22 mouse cellular contexts compared by ENCODE assay signal in the genomic region with DNA sequence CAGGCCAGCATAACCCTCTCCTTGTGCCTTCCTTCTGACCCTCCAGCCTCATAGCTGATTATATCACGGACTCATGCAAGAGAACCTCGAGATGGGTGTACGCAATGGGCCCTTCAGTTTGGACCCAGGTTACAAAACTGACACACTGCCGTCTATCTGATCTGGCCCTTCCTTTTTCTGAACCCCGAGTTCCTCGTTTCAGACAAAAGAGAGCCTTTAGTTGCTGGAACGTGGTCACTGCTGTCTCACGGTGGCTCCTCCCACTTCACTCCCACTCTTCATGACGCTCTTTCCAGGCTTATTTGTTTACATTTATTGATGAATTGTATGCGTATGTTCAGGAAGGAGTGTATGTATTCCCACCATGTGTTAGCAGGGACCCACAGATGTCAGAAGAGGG. TPM values are rescaled to one million over a fixed set of nuclear protein-coding genes. Genes with fewer than 3 reads are reported as not detected.
A peak's percentile ranks its signal among the peaks of the same experiment; 100 is the strongest.
DNase-seq lines count a peak whose midpoint lies in the region; ATAC-seq and TF ChIP-seq lines count a peak whose summit lies in the region.
"Had no signal": no experiment of that assay in that cellular context is flagged by ENCODE, and none has a peak within 500 bp of the region (broad histone marks: within the 10 kb centered on the region; RNA-seq: fewer than 3 reads in every experiment).

No protein-coding gene starts in this region.

- no peaks in the 10 kb centered on the region for H3K4me1 ChIP-seq in lung, postnatal 0 days (ENCODE audit: insufficient read depth, low read depth, low read length)
- no peaks in the 10 kb centered on the region; the same call in 1 of the 2 replicates for H3K4me1 ChIP-seq in bone marrow, adult 2 months (ENCODE audit: control insufficient read depth, insufficient read depth, low read length)
- H3K4me1 ChIP-seq in small intestine, adult 2 months (ENCODE audit: control insufficient read depth, insufficient read depth, insufficient read length, low read length), result no peaks in the 10 kb centered on the region
- H3K4me1 ChIP-seq: embryonic facial prominence, embryonic 15.5 days; hindbrain, embryonic 12.5 days; limb, embryonic 10.5 days had no signal

- H3K27me3 ChIP-seq in lung, postnatal 0 days (replicated peaks; ENCODE audit: insufficient read depth, low read length), result no peaks in the 10 kb centered on the region
- no peaks in the 10 kb centered on the region for H3K27me3 ChIP-seq in small intestine, adult 2 months (ENCODE audit: control insufficient read depth, insufficient read depth, low read length)
- H3K27me3 ChIP-seq: embryonic facial prominence, embryonic 15.5 days; heart, embryonic 13.5 days; hindbrain, embryonic 12.5 days; Patski had no signal

- TF ChIP-seq POLR2A in bone marrow, adult 2 months (IDR thresholded peaks at IDR 0.05; ENCODE audit: borderline replicate concordance, control insufficient read depth, low read depth, low read length), result no peak
- no peak for TF ChIP-seq POLR2A in small intestine, adult 2 months (IDR thresholded peaks at IDR 0.05; ENCODE audit: low read depth, low read length)

- intact Hi-C loops in left cerebral cortex, postnatal 10 days (cut with DNase I), result no loop called here

- DNase-seq in lung, postnatal 0 days (ENCODE audit: low spot score), result peak; percentile 31
- DNase-seq in lung, postnatal 14 days, result no peak
- no peak for DNase-seq in adrenal gland, adult 2 months
- no peak for DNase-seq in left cerebral cortex, postnatal 10 days (ENCODE audit: extremely low spot score in 1 of 2, low spot score in 2 of 2)
- DNase-seq: cerebellum, adult 2 months; cerebellum, postnatal 36 days; gastrocnemius, postnatal 10 days; heart, adult 18-20 months; heart, postnatal 14 days; kidney, adult 18-20 months; right cerebral cortex, postnatal 14 days; spleen, adult 18-20 months had no signal

- no peaks in the 10 kb centered on the region for H3K79me2 ChIP-seq in macrophage (ENCODE audit: inconsistent target)

- H3K27ac ChIP-seq in lung, postnatal 0 days (ENCODE audit: low read length), result no peak overlapping the region
- peak overlapping the region; percentile 70 for H3K27ac ChIP-seq in bone marrow, adult 2 months (ENCODE audit: control insufficient read depth, insufficient read depth, low read depth, low read length, poor library complexity)
- 0 out of 2 replicates have a peak overlapping the region, but pooled peaks have one; percentile 2 for H3K27ac ChIP-seq in macrophage
- peak overlapping the region; percentile 2; the same call in 1 of the 2 replicates for H3K27ac ChIP-seq in small intestine, adult 2 months (ENCODE audit: insufficient read depth, low read depth, low read length)
- H3K27ac ChIP-seq: embryonic facial prominence, embryonic 15.5 days; heart, embryonic 13.5 days; hindbrain, embryonic 12.5 days; kidney, postnatal 0 days; limb, embryonic 10.5 days had no signal

- H3K4me2 ChIP-seq in lung, postnatal 0 days (replicated peaks; ENCODE audit: low read depth, low read length), result no peak overlapping the region
- H3K4me2 ChIP-seq: embryonic facial prominence, embryonic 15.5 days; heart, embryonic 13.5 days; hindbrain, embryonic 12.5 days had no signal

- no peak overlapping the region for H3K4me3 ChIP-seq in lung, postnatal 0 days (ENCODE audit: low read depth, low read length)
- no peak overlapping the region for H3K4me3 ChIP-seq in bone marrow, adult 2 months (replicated peaks; ENCODE audit: control insufficient read depth, low read depth, low read length)
- no peak overlapping the region for H3K4me3 ChIP-seq in macrophage (ENCODE audit: inconsistent target)
- H3K4me3 ChIP-seq in small intestine, adult 2 months (ENCODE audit: low read depth, low read length), result no peak overlapping the region
- H3K4me3 ChIP-seq: embryonic facial prominence, embryonic 15.5 days; heart, embryonic 13.5 days; hindbrain, embryonic 12.5 days; limb, embryonic 10.5 days had no signal

- H3K36me3 ChIP-seq in lung, postnatal 0 days (ENCODE audit: insufficient read depth, low read length), result no peaks in the 10 kb centered on the region
- H3K36me3 ChIP-seq in macrophage (ENCODE audit: inconsistent target), result no peaks in the 10 kb centered on the region
- H3K36me3 ChIP-seq in small intestine, adult 2 months (ENCODE audit: control insufficient read depth, insufficient read depth, low read length), result no peaks in the 10 kb centered on the region
- H3K36me3 ChIP-seq: embryonic facial prominence, embryonic 15.5 days; heart, embryonic 13.5 days; hindbrain, embryonic 12.5 days; limb, embryonic 10.5 days had no signal

- no peak overlapping the region for H3K9ac ChIP-seq in lung, postnatal 0 days (replicated peaks; ENCODE audit: low read depth)
- H3K9ac ChIP-seq: embryonic facial prominence, embryonic 15.5 days; heart, embryonic 13.5 days; hindbrain, embryonic 12.5 days had no signal

- WGBS in lung, postnatal 0 days, result 39% methylated on average over 10 of the region's 10 CpGs
- 16% methylated on average over 10 of the region's 10 CpGs for WGBS in bone marrow, adult 2 months
- 24% methylated on average over 10 of the region's 10 CpGs for WGBS in macrophage (ENCODE audit: missing documents)
- 23% methylated on average over 10 of the region's 10 CpGs for WGBS in small intestine, adult 2 months

- no peak for TF ChIP-seq EP300 in lung, postnatal 0 days (IDR thresholded peaks at IDR 0.05)

- no peaks in the 10 kb centered on the region for H3K9me3 ChIP-seq in lung, postnatal 0 days (ENCODE audit: low read length)
- H3K9me3 ChIP-seq: embryonic facial prominence, embryonic 15.5 days; heart, embryonic 13.5 days; hindbrain, embryonic 12.5 days; limb, embryonic 10.5 days had no signal

- TF ChIP-seq CTCF in lung, postnatal 0 days (IDR thresholded peaks at IDR 0.05), result no peak
- no peak for TF ChIP-seq CTCF in bone marrow, adult 2 months (IDR thresholded peaks at IDR 0.05; ENCODE audit: control insufficient read depth, insufficient read depth, low read length)
- no peak for TF ChIP-seq CTCF in small intestine, adult 2 months (IDR thresholded peaks at IDR 0.05; ENCODE audit: extremely low read depth, insufficient read length, insufficient replicate concordance, low read depth, low read length)

- ATAC-seq in lung, postnatal 0 days, result no peak
- ATAC-seq: forebrain, embryonic 16.5 days; Patski had no signal

RNA-seq across cellular contexts. Expression of a gene that starts 7.9 kb away (rescaled TPM):
- 110 and 129 TPM in 2 replicates for polyA plus RNA-seq in lung, postnatal 0 days (2015; fragmentation: Nextera tagmentation; extraction: Ambion mirVana)
- 16.0 and 28.6 TPM in 2 replicates for polyA plus RNA-seq in bone marrow, adult 2 months (2011; ENCODE audit: insufficient read depth, insufficient read length, low replicate concordance, missing spikeins)
- 100 to 1,000 TPM in 14 of 26 experiments, 10 to 100 TPM in 12; 24.4 to 393 (median 134) TPM for total RNA-seq in macrophage (2018; cell fraction: chromatin; rRNA removed)
- total RNA-seq in macrophage (2018; cell fraction: cytosol; rRNA removed), result 100 to 1,000 TPM; 131 to 215 (median 167) TPM
- 100 to 1,000 TPM in 12 of 26 experiments, 10 to 100 TPM in 14; 26.9 to 294 (median 90.3) TPM for total RNA-seq in macrophage (2018; cell fraction: nucleus; rRNA removed)
- polyA plus RNA-seq in macrophage (2018), result 148 to 193 TPM (median 166 TPM) in 3 replicates
- 16.6 and 19.2 TPM in 2 replicates for polyA plus RNA-seq in small intestine, adult 2 months (2012; rRNA removed)
- total RNA-seq in adrenal gland, adult 2 months (2021), result 10 to 100 TPM; 49.0 to 58.3 TPM
- polyA plus RNA-seq in adrenal gland, adult 2 months (2012; rRNA removed), result 56.7 and 69.9 TPM in 2 replicates
- total RNA-seq in left cerebral cortex, postnatal 10 days (2021), result 100 to 1,000 TPM; 107 to 112 TPM

RNA-seq across cellular contexts. Expression of a gene that starts 24.9 kb away (rescaled TPM):
- polyA plus RNA-seq in lung, postnatal 0 days (2015; fragmentation: Nextera tagmentation; extraction: Ambion mirVana), result 11.7 and 12.4 TPM in 2 replicates
- 1.5 and 4.4 TPM in 2 replicates for polyA plus RNA-seq in bone marrow, adult 2 months (2011; ENCODE audit: insufficient read depth, insufficient read length, low replicate concordance, missing spikeins)
- 10 to 100 TPM in 11 of 26 experiments, 1 to 10 TPM in 15; 1.3 to 17.8 (median 7.8) TPM for total RNA-seq in macrophage (2018; cell fraction: chromatin; rRNA removed)
- 10 to 100 TPM in 5 of 26 experiments, 1 to 10 TPM in 21; 4.6 to 13.7 (median 8.1) TPM for total RNA-seq in macrophage (2018; cell fraction: cytosol; rRNA removed)
- 10 to 100 TPM in 9 of 26 experiments, 1 to 10 TPM in 16, under 1 TPM in 1; 0.99 to 21.8 (median 8.4) TPM for total RNA-seq in macrophage (2018; cell fraction: nucleus; rRNA removed)
- polyA plus RNA-seq in macrophage (2018), result 5.2 to 11.7 TPM (median 7.6 TPM) in 3 replicates
- 7.9 and 10.9 TPM in 2 replicates for polyA plus RNA-seq in small intestine, adult 2 months (2012; rRNA removed)
- total RNA-seq in adrenal gland, adult 2 months (2021), result 10 to 100 TPM; 10.5 to 16.4 TPM
- 22.0 and 22.3 TPM in 2 replicates for polyA plus RNA-seq in adrenal gland, adult 2 months (2012; rRNA removed)
- 1 to 10 TPM; 5.5 to 6.4 TPM for total RNA-seq in left cerebral cortex, postnatal 10 days (2021)

RNA-seq across cellular contexts. Expression of a gene that starts 26.0 kb away (rescaled TPM):
- polyA plus RNA-seq in lung, postnatal 0 days (2015; fragmentation: Nextera tagmentation; extraction: Ambion mirVana), result 33.2 and 36.7 TPM in 2 replicates
- 12.0 and 21.6 TPM in 2 replicates for polyA plus RNA-seq in bone marrow, adult 2 months (2011; ENCODE audit: insufficient read depth, insufficient read length, low replicate concordance, missing spikeins)
- 10 to 100 TPM; 14.3 to 50.8 (median 34.2) TPM for total RNA-seq in macrophage (2018; cell fraction: chromatin; rRNA removed)
- 10 to 100 TPM; 17.4 to 33.0 (median 29.1) TPM for total RNA-seq in macrophage (2018; cell fraction: cytosol; rRNA removed)
- total RNA-seq in macrophage (2018; cell fraction: nucleus; rRNA removed), result 10 to 100 TPM; 18.4 to 41.1 (median 30.7) TPM
- 21.8 to 25.0 TPM (median 22.9 TPM) in 3 replicates for polyA plus RNA-seq in macrophage (2018)
- 10.9 and 24.5 TPM in 2 replicates for polyA plus RNA-seq in small intestine, adult 2 months (2012; rRNA removed)
- total RNA-seq in adrenal gland, adult 2 months (2021), result 10 to 100 TPM; 35.1 to 47.0 TPM
- polyA plus RNA-seq in adrenal gland, adult 2 months (2012; rRNA removed), result 32.4 and 34.5 TPM in 2 replicates
- total RNA-seq in left cerebral cortex, postnatal 10 days (2021), result 10 to 100 TPM; 50.5 to 52.5 TPM

RNA-seq across cellular contexts. Expression of a gene that starts 26.3 kb away (rescaled TPM):
- 349 and 358 TPM in 2 replicates for polyA plus RNA-seq in lung, postnatal 0 days (2015; fragmentation: Nextera tagmentation; extraction: Ambion mirVana)
- 136 and 195 TPM in 2 replicates for polyA plus RNA-seq in bone marrow, adult 2 months (2011; ENCODE audit: insufficient read depth, insufficient read length, low replicate concordance, missing spikeins)
- total RNA-seq in macrophage (2018; cell fraction: chromatin; rRNA removed), result 100 to 1,000 TPM in 7 of 26 experiments, 10 to 100 TPM in 19; 24.8 to 127 (median 81.4) TPM
- 100 to 1,000 TPM; 310 to 469 (median 363) TPM for total RNA-seq in macrophage (2018; cell fraction: cytosol; rRNA removed)
- 100 to 1,000 TPM in 24 of 26 experiments, 10 to 100 TPM in 2; 66.0 to 230 (median 143) TPM for total RNA-seq in macrophage (2018; cell fraction: nucleus; rRNA removed)
- polyA plus RNA-seq in macrophage (2018), result 315 to 508 TPM (median 391 TPM) in 3 replicates
- polyA plus RNA-seq in small intestine, adult 2 months (2012; rRNA removed), result 45.9 and 96.0 TPM in 2 replicates
- total RNA-seq in adrenal gland, adult 2 months (2021), result 100 to 1,000 TPM; 175 to 211 TPM
- polyA plus RNA-seq in adrenal gland, adult 2 months (2012; rRNA removed), result 61.0 and 62.3 TPM in 2 replicates
- 100 to 1,000 TPM; 318 to 324 TPM for total RNA-seq in left cerebral cortex, postnatal 10 days (2021)

RNA-seq across cellular contexts. Expression of a gene that starts 37.4 kb away (rescaled TPM):
- 11.5 and 12.4 TPM in 2 replicates for polyA plus RNA-seq in lung, postnatal 0 days (2015; fragmentation: Nextera tagmentation; extraction: Ambion mirVana)
- 11.9 and 27.7 TPM in 2 replicates for polyA plus RNA-seq in bone marrow, adult 2 months (2011; ENCODE audit: insufficient read depth, insufficient read length, low replicate concordance, missing spikeins)
- total RNA-seq in macrophage (2018; cell fraction: chromatin; rRNA removed), result 100 to 1,000 TPM in 17 of 26 experiments, 10 to 100 TPM in 9; 19.2 to 168 (median 127) TPM
- 10 to 100 TPM in 1 of 26 experiments, 1 to 10 TPM in 24, under 1 TPM in 1; 0.67 to 11.0 (median 2.2) TPM for total RNA-seq in macrophage (2018; cell fraction: cytosol; rRNA removed)
- 100 to 1,000 TPM in 3 of 26 experiments, 10 to 100 TPM in 23; 28.0 to 128 (median 73.2) TPM for total RNA-seq in macrophage (2018; cell fraction: nucleus; rRNA removed)
- 1.8 to 6.3 TPM (median 3.5 TPM) in 3 replicates for polyA plus RNA-seq in macrophage (2018)
- polyA plus RNA-seq in small intestine, adult 2 months (2012; rRNA removed), result 5.9 and 14.9 TPM in 2 replicates
- total RNA-seq in adrenal gland, adult 2 months (2021), result 1 to 10 TPM; 2.1 to 3.5 TPM
- 5.8 and 7.0 TPM in 2 replicates for polyA plus RNA-seq in adrenal gland, adult 2 months (2012; rRNA removed)
- total RNA-seq in left cerebral cortex, postnatal 10 days (2021), result 1 to 10 TPM; 6.1 to 8.1 TPM
